Mouse (Mus musculus): ENCODE measurements at regions not wholly inside any gene's neighbourhood (a gene's known extent, or its start where the extent isn't known, plus 50 kb on each side); places are given as distances from the start of the nearest gene placed in this dataset.

DNA sequence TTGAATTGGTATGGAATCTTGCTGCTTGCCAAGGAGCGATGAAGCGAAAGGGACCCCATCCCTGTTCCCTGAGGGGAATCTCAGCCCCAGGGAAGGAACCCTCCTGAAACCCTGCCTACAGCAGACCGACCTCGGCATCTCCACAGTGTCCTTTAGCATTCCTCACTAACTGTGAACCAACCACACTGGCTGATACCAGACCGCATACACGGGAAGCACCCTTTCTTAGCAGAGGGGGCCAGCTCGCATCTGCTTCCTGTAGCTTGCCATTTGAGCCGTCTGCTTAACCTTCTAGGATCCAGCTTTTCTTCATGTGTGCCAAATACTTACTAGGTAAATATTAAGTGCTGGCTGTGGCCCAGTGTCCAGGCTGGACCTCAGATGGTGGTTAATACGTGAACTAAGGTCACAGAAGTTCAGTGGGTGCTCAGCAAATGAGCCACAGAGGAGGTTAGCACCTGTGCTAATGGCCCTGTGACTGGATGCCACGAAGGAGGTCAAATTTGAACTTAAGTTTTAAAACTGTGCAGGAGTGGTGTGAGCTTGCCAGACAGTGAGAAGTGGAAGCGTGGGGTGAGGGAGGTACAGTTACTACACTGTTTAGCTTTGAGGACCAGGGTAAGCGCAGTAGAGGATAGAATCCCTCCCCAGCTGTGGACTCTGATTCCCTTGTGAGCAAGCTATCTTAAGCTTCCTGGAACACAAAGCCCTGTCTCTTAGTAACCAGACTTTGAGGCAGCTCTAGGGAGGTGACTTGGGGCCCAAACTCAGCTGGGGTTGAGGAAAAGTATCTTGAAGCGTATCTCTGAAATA is 361.6 kb upstream of the Cdh4 start:
- H3K27ac ChIP-seq = no peak overlapping the region
- no peak for TF ChIP-seq CTCF (conservative IDR thresholded peaks at IDR 0.05)

DNA sequence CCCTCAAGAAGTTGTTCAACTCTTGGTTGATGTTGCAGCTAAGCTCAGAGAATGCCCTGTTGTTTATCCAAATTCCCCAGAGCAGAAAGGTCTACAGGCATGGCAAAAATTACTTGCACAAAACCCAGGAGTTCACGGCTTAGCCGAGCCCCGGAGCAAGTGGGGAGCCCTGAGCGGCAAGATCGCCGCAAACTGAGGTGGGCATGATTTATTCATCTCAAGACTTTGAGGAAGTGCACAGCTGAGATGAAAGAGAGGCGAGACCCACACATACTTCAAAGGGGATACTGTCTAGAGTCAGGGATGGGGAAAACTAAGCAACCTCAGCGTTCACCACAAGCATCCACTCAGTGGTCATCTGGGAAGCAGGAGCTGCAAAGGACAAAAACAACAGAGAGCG is 355.3 kb upstream of the Cdh4 start:
- no peak for TF ChIP-seq CTCF (conservative IDR thresholded peaks at IDR 0.05)
- DNase-seq (ENCODE audit: low spot score in 2 of 2) = no peak
- no peak overlapping the region for H3K27ac ChIP-seq
- no peak overlapping the region for H3K4me3 ChIP-seq

More for the DNA sequence above, 361.6 kb upstream of the Cdh4 start:
- DNase-seq (ENCODE audit: low spot score in 2 of 2) = no peak
- H3K4me3 ChIP-seq = no peak overlapping the region

GRCm38 (mm10) chr2:179091480-179091879 is 350.8 kb upstream of the Cdh4 start:
- TF ChIP-seq CTCF (conservative IDR thresholded peaks at IDR 0.05) = no peak

GRCm38 (mm10) chr2:179093996-179094395 is 348.2 kb upstream of the Cdh4 start:
- TF ChIP-seq CTCF (conservative IDR thresholded peaks at IDR 0.05) = peak; percentile 31; the same call in 1 of the 2 replicates
- DNase-seq (ENCODE audit: low spot score in 2 of 2) = peak in 1 of 2 experiments; percentile 11
- H3K4me3 ChIP-seq = no peak overlapping the region; the same call in 1 of the 2 replicates
- no peak overlapping the region for H3K27ac ChIP-seq

More at GRCm38 (mm10) chr2:179091480-179091879, 350.8 kb upstream of the Cdh4 start:
- DNase-seq (ENCODE audit: low spot score in 2 of 2) = no peak
- Histone ChIP-seq H3K27ac (no peak overlapping the region), H3K4me3 (no peak overlapping the region)

DNA sequence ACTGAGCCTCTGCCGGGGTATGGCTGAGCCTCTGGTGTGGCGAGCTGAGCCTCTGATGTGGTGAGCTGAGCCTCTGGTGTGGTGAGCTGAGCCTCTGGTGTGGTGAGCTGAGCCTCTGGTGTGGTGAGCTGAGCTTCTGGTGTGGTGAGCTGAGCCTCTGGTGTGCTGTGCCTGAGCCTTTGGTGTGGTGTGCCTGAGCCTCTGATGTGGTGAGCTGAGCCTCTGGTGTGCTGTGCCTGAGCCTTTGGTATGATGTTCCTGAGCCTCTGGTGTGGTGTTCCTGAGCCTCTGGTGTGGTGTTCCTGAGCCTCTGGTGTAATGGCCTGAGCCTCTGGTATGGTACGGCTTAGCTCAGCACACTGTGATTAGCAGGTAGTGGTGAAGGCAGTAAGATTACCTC is 346.2 kb upstream of the Cdh4 start:
- Histone ChIP-seq H3K27ac (no peak overlapping the region), H3K4me3 (no peak overlapping the region)
- DNase-seq (ENCODE audit: low spot score in 2 of 2) = no peak
- TF ChIP-seq CTCF (conservative IDR thresholded peaks at IDR 0.05) = no peak

DNA sequence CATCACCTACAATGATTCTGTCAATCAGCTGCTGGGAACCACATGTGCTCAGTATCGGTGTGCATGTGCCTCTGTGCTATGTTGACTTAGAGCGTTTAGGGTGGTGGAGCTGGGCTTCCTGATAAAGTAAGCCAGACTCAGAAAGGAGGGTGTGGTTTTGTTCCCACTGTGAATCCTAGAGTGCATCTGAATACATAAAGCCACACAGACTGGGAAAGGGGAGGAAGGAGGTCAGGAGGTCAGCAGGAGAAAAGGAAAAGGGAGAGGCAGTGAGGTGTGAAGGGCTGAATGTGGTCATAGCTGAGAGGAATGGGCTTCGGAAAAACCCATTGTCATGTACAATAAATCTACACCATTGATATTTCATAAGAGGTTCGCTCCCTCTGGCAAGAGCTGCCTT is 345.4 kb upstream of the Cdh4 start:
- DNase-seq (ENCODE audit: low spot score in 2 of 2) = no peak
- no peak overlapping the region for H3K27ac ChIP-seq
- H3K4me3 ChIP-seq = no peak overlapping the region
- no peak for TF ChIP-seq CTCF (conservative IDR thresholded peaks at IDR 0.05)

DNA sequence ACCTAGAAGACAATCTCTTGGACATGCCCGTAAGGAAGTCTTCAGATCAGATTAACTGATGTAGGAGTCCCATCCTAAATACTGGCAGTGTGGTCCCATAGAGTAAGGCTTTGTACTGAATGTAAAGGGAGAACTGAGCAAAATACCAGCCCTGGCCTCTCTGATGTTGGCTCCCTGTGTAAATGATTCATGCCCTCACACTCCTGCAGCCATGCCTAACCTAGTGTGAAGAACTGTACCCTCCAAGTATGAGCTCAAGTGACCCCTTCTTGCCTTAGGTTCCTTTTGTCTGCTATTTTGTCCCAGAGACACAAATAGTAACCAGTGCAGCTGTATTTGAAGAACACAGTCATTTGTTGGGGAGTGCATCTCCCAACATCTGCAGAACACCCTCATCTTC is 342.4 kb upstream of the Cdh4 start:
- TF ChIP-seq CTCF (conservative IDR thresholded peaks at IDR 0.05) = no peak
- DNase-seq (ENCODE audit: low spot score in 2 of 2) = no peak
- Histone ChIP-seq H3K4me3 (no peak overlapping the region), H3K27ac (no peak overlapping the region)

GRCm38 (mm10) chr2:179103114-179103513 is 339.1 kb upstream of the Cdh4 start:
- Histone ChIP-seq H3K4me3 (no peak overlapping the region), H3K27ac (no peak overlapping the region)
- TF ChIP-seq CTCF (conservative IDR thresholded peaks at IDR 0.05) = no peak
- no peak for DNase-seq (ENCODE audit: low spot score in 2 of 2)

DNA sequence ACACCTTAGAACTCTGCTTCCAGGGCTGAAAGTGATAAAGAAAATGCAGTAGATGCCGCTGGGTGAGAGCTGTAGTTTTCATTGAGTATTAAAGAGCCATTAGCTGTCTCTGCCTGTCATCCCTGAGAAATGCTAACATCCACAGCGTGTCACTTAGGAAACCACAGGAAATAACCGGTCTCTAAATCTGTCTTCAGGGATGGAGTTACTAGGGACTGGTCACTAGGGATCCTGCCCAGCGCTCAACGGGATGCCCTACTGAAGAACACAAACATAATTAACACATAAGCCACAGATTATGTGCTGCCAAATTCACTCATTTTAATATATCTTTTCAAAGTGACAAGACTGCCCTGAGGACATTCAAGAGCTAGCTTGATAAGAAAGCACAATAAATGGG is 329.3 kb upstream of the Cdh4 start:
- DNase-seq (ENCODE audit: low spot score in 2 of 2) = no peak
- no peak overlapping the region for H3K4me3 ChIP-seq
- H3K27ac ChIP-seq = no peak overlapping the region
- no peak for TF ChIP-seq CTCF (conservative IDR thresholded peaks at IDR 0.05)

DNA sequence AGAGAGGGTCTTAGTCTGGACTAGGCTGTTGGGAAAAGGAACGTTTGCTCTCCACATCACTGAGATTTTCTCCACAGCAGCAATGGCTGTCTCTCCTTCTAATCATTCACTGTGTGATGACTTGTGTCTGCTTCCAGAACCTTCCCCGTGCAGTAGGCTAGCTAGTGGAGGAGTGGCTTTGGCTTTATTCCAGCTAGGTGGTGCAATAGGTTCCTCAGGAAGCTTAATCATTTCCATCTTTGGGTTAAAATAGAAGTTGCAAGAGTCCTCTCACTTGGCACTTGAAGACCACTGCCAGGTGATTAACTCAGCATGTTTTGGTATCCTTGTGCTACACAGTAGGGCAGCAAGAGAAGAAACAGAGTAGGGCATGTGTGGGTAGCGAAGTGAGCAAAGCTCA is 314.2 kb upstream of the Cdh4 start:
- DNase-seq (ENCODE audit: low spot score in 2 of 2) = no peak
- no peak overlapping the region for H3K27ac ChIP-seq
- H3K4me3 ChIP-seq = no peak overlapping the region
- TF ChIP-seq CTCF (conservative IDR thresholded peaks at IDR 0.05) = no peak

GRCm38 (mm10) chr2:179128432-179128831 is 313.8 kb upstream of the Cdh4 start:
- Histone ChIP-seq H3K27ac (no peak overlapping the region), H3K4me3 (no peak overlapping the region)
- DNase-seq (ENCODE audit: low spot score in 2 of 2) = no peak
- no peak for TF ChIP-seq CTCF (conservative IDR thresholded peaks at IDR 0.05)

GRCm38 (mm10) chr2:179131004-179131403 is 311.2 kb upstream of the Cdh4 start:
- H3K4me3 ChIP-seq = no peak overlapping the region
- DNase-seq (ENCODE audit: low spot score in 2 of 2) = no peak
- TF ChIP-seq CTCF (conservative IDR thresholded peaks at IDR 0.05) = no peak
- H3K27ac ChIP-seq = no peak overlapping the region

- no peak overlapping the region for H3K27ac ChIP-seq
- no peak overlapping the region for H3K4me3 ChIP-seq
- no peak for DNase-seq (ENCODE audit: low spot score in 2 of 2)
- TF ChIP-seq CTCF (conservative IDR thresholded peaks at IDR 0.05) = no peak
Measured at GRCm38 (mm10) chr2:179142313-179142712, 299.9 kb upstream of the Cdh4 start.

DNA sequence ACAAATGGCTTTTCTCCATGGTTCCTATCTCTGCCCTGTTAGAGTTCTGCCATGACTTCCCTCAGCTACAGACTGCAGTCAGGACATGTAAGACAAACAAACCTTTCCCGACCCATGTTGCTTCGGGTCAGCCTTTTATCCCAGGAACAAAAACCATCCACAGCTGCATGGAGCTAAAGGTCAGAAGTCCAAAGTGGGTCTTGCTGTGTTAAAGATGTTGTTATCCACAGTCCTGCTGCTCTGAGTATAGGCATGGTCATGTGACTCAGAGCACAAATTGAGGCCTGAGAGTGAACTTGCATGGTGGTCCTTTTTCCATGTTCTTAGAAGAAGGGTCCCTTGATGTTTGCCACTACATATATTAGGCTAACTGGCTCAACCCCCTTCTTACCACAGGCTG is 296.5 kb upstream of the Cdh4 start:
- no peak for DNase-seq (ENCODE audit: low spot score in 2 of 2)
- H3K4me3 ChIP-seq = no peak overlapping the region
- H3K27ac ChIP-seq = no peak overlapping the region
- TF ChIP-seq CTCF (conservative IDR thresholded peaks at IDR 0.05) = no peak
